Mouse (Mus musculus) heart, embryonic 15.5 days (tissue): ENCODE measurements around the gene Cacng7. TPM values are rescaled to one million over a fixed set of nuclear protein-coding genes. Genes with fewer than 3 reads are reported as not detected.
"Not testable (repeated sequence)": the region's sequence is repeated elsewhere in the genome, so short reads cannot be mapped to it uniquely, and the experiment has no call there.

Experiments
- ATAC-seq: fragments of 200-750 bp; cut with Nextera tagmentation; replicated peaks from 2 replicates; pipeline ENCODE4 v1.8.0; 2017; ENCODE audit warnings: low read depth, moderate TSS enrichment; ENCODE audit not compliant: insufficient number of reproducible peaks, insufficient read depth, low FRiP score
- H3K27ac ChIP-seq: fragments of 300-500 bp; sonication (generic); 2 replicates; pipeline ENCODE4 v1.5.1; 2015; ENCODE audit warnings: mild to moderate bottlenecking, inconsistent platforms
- H3K27me3 ChIP-seq: fragments of 300-500 bp; sonication (generic); 2 replicates; pipeline ENCODE4 v1.6.1; 2015; ENCODE audit warnings: inconsistent platforms
- H3K36me3 ChIP-seq: fragments of 300-500 bp; sonication (generic); 2 replicates; pipeline ENCODE4 v1.6.1; 2015; ENCODE audit warnings: mild to moderate bottlenecking, inconsistent platforms
- H3K4me1 ChIP-seq: fragments of 300-500 bp; sonication (generic); replicated peaks from 2 replicates; pipeline ENCODE4 v1.6.1; 2015; ENCODE audit warnings: inconsistent platforms
- H3K4me2 ChIP-seq: fragments of 300-500 bp; sonication (generic); 2 replicates; pipeline ENCODE4 v1.6.1; 2015; ENCODE audit warnings: inconsistent platforms, mild to moderate bottlenecking, moderate library complexity
- H3K4me3 ChIP-seq: fragments of 300-500 bp; sonication (generic); 2 replicates; pipeline ENCODE4 v1.5.1; 2015; ENCODE audit warnings: mild to moderate bottlenecking, inconsistent platforms
- H3K9ac ChIP-seq: fragments of 300-500 bp; sonication (generic); 2 replicates; pipeline ENCODE4 v1.6.1; 2015; ENCODE audit warnings: mild to moderate bottlenecking, inconsistent platforms
- H3K9me3 ChIP-seq: fragments of 300-500 bp; sonication (generic); replicated peaks from 2 replicates; pipeline ENCODE4 v1.6.1; 2016; ENCODE audit warnings: inconsistent platforms
- WGBS: fragments of 180-500 bp; shearing (Covaris S2); methylation state at CpG from one replicate; pipeline ENCODE4 v1.1.7; 2015; ENCODE audit warnings: mixed read lengths; 5-methylcytosine and 5-hydroxymethylcytosine counted together
- polyA plus RNA-seq: library from polyadenylated mRNA; unstranded; fragments of >200 nt; fragmentation: Nextera tagmentation; extraction: Ambion mirVana; gene quantifications from 2 replicates; pipeline ENCODE4 v1.2.1, GENCODE M21; 2015

Gene Cacng7
- 0.10 and 0.44 TPM in 2 replicates for polyA plus RNA-seq

GRCm38 (mm10) chr7:3332619-3333521 lies at the start of gene Cacng7:
Cacng7 (plus strand) TSS chr7:3332955.
- Histone ChIP-seq H3K9me3 (no peaks in the 10 kb centered on the region), H3K27me3 (peaks cover 54% of the 10 kb centered on the region), H3K4me2 (peak within 1 kb of the TSS; percentile 65), H3K36me3 (no peaks in the 10 kb centered on the region), H3K27ac (peak within 1 kb of the TSS; percentile 54), H3K4me1 (peaks cover 18% of the 10 kb centered on the region), H3K9ac (peak within 1 kb of the TSS; percentile 53), H3K4me3 (peak within 1 kb of the TSS; percentile 57)
- WGBS = 2% methylated on average over 65 of the region's 65 CpGs
- ATAC-seq = peak; percentile 44

- no peak for ATAC-seq
- Histone ChIP-seq H3K27ac (no peak overlapping the region), H3K27me3 (no peaks in the 10 kb centered on the region), H3K4me1 (peaks cover 12% of the 10 kb centered on the region), H3K4me3 (no peak overlapping the region), H3K4me2 (no peak overlapping the region), H3K9ac (no peak overlapping the region), H3K36me3 (no peaks in the 10 kb centered on the region), H3K9me3 (no peaks in the 10 kb centered on the region)
- 83% methylated on average over 11 of the region's 11 CpGs for WGBS
Measured at GRCm38 (mm10) chr7:3283081-3283875, 49.5 kb upstream of the Cacng7 start.

- H3K36me3 ChIP-seq = no peaks in the 10 kb centered on the region
- no peaks in the 10 kb centered on the region for H3K27me3 ChIP-seq
- WGBS = 80% methylated on average over 10 of the region's 10 CpGs
- H3K4me1 ChIP-seq = peaks cover 15% of the 10 kb centered on the region
- no peak overlapping the region for H3K4me3 ChIP-seq
- no peaks in the 10 kb centered on the region for H3K9me3 ChIP-seq
- H3K9ac ChIP-seq = no peak overlapping the region
- H3K4me2 ChIP-seq = no peak overlapping the region
- no peak for ATAC-seq
- H3K27ac ChIP-seq = no peak overlapping the region
Measured at GRCm38 (mm10) chr7:3284604-3285003, 48.2 kb upstream of the Cacng7 start.

GRCm38 (mm10) chr7:3286036-3286435 lies 46.7 kb upstream of the Cacng7 start:
- 88% methylated on average over 5 of the region's 5 CpGs for WGBS
- Histone ChIP-seq H3K4me2 (no peak overlapping the region), H3K9ac (no peak overlapping the region), H3K27me3 (no peaks in the 10 kb centered on the region), H3K27ac (no peak overlapping the region), H3K4me3 (no peak overlapping the region), H3K9me3 (no peaks in the 10 kb centered on the region), H3K4me1 (peaks cover 8% of the 10 kb centered on the region; the same call in 1 of the 2 replicates), H3K36me3 (no peaks in the 10 kb centered on the region)
- no peak for ATAC-seq

GRCm38 (mm10) chr7:3287186-3287585 lies 45.6 kb upstream of the Cacng7 start:
- Histone ChIP-seq H3K27ac (no peak overlapping the region), H3K4me2 (no peak overlapping the region), H3K36me3 (no peaks in the 10 kb centered on the region), H3K4me1 (peaks cover 16% of the 10 kb centered on the region; the same call in 1 of the 2 replicates), H3K9me3 (no peaks in the 10 kb centered on the region), H3K27me3 (no peaks in the 10 kb centered on the region), H3K4me3 (no peak overlapping the region), H3K9ac (no peak overlapping the region)
- WGBS = 68% methylated on average over 7 of the region's 7 CpGs
- ATAC-seq = no peak

GRCm38 (mm10) chr7:3288976-3289970 lies 43.5 kb upstream of the Cacng7 start, which contains the start of the genes Myadm and Prkcg:
Myadm (plus strand) TSS chr7:3289080.
Prkcg (plus strand) TSS chr7:3289179.
- peak within 1 kb of the TSS; percentile 65 for H3K4me2 ChIP-seq
- peaks cover 28% of the 10 kb centered on the region for H3K4me1 ChIP-seq
- peak within 1 kb of the TSS; percentile 68 for H3K4me3 ChIP-seq
- H3K27me3 ChIP-seq = no peaks in the 10 kb centered on the region
- 0 out of 2 replicates have a peak, but pooled peaks have one; percentile 31 for ATAC-seq
- peak within 1 kb of the TSS; percentile 88 for H3K27ac ChIP-seq
- H3K9ac ChIP-seq = peak within 1 kb of the TSS; percentile 74
- 0 out of 2 replicates have a peak, but pooled peaks cover 4% of the 10 kb centered on the region for H3K36me3 ChIP-seq
- 2% methylated on average over 30 of the region's 30 CpGs for WGBS
- no peaks in the 10 kb centered on the region for H3K9me3 ChIP-seq

- Histone ChIP-seq H3K9me3 (no peaks in the 10 kb centered on the region), H3K27ac (peak overlapping the region; percentile 88), H3K9ac (peak overlapping the region; percentile 74), H3K36me3 (peaks cover 14% of the 10 kb centered on the region; the same call in 1 of the 2 replicates), H3K4me3 (peak overlapping the region; percentile 68), H3K4me2 (peak overlapping the region; percentile 65), H3K27me3 (no peaks in the 10 kb centered on the region), H3K4me1 (peaks cover 37% of the 10 kb centered on the region)
- ATAC-seq = peak; percentile 88
- WGBS = under 1% methylated on average over 18 of the region's 18 CpGs
Measured at GRCm38 (mm10) chr7:3290257-3291033, 42.3 kb upstream of the Cacng7 start.

GRCm38 (mm10) chr7:3291197-3291596 lies 41.6 kb upstream of the Cacng7 start:
- 0 out of 2 replicates have a peak, but pooled peaks have one; percentile 6 for ATAC-seq
- peak overlapping the region; percentile 71 for H3K9ac ChIP-seq
- H3K4me1 ChIP-seq = peaks cover 44% of the 10 kb centered on the region
- WGBS = 15% methylated on average over 6 of the region's 6 CpGs
- H3K27ac ChIP-seq = peak overlapping the region; percentile 88
- H3K4me3 ChIP-seq = peak overlapping the region; percentile 68
- no peaks in the 10 kb centered on the region for H3K27me3 ChIP-seq
- H3K4me2 ChIP-seq = peak overlapping the region; percentile 65
- peaks cover 21% of the 10 kb centered on the region for H3K36me3 ChIP-seq
- no peaks in the 10 kb centered on the region for H3K9me3 ChIP-seq

- Histone ChIP-seq H3K4me3 (peak overlapping the region; percentile 68), H3K4me1 (peaks cover 49% of the 10 kb centered on the region), H3K4me2 (peak overlapping the region; percentile 65), H3K9me3 (no peaks in the 10 kb centered on the region), H3K36me3 (peaks cover 26% of the 10 kb centered on the region), H3K27me3 (no peaks in the 10 kb centered on the region), H3K27ac (peak overlapping the region; percentile 88), H3K9ac (peak overlapping the region; percentile 71)
- no peak for ATAC-seq
- WGBS = 49% methylated on average over 3 of the region's 3 CpGs
Measured at GRCm38 (mm10) chr7:3291764-3292163, 41.0 kb upstream of the Cacng7 start.

GRCm38 (mm10) chr7:3292271-3292670 lies 40.5 kb upstream of the Cacng7 start:
- 44% methylated on average over 12 of the region's 12 CpGs for WGBS
- H3K9me3 ChIP-seq, H3K27me3 ChIP-seq, ATAC-seq: not testable (repeated sequence)
- Histone ChIP-seq H3K9ac (peak overlapping the region; percentile 71; the same call in 1 of the 2 replicates), H3K36me3 (peaks cover 31% of the 10 kb centered on the region), H3K4me1 (peaks cover 54% of the 10 kb centered on the region), H3K4me3 (peak overlapping the region; percentile 68), H3K4me2 (peak overlapping the region; percentile 65), H3K27ac (peak overlapping the region; percentile 88)
